Mouse (Mus musculus): ENCODE results near the gene Gtf2a1. TPM values are rescaled to one million over a fixed set of nuclear protein-coding genes. Genes with fewer than 3 reads are reported as not detected.
A peak's percentile ranks its signal among the peaks of the same experiment; 100 is the strongest.

Gtf2a1 gene
- total RNA-seq (2014; rRNA removed; ENCODE audit: low replicate concordance) (11.2 and 20.0 TPM in 2 replicates), polyA plus RNA-seq (2015; fragmentation: Nextera tagmentation; extraction: Ambion mirVana) (17.8 and 18.6 TPM in 2 replicates)

GRCm38 (mm10) chr12:91589847-91590690 lies at the start of gene Gtf2a1:
TSS of gene Gtf2a1 (minus strand) at chr12:91590487.
- ATAC-seq (ENCODE audit: insufficient read depth, low read depth) = peak; percentile 84
- peaks cover 14% of the 10 kb centered on the region for H3K4me1 ChIP-seq (ENCODE audit: control insufficient read depth, insufficient read depth)
- no peaks in the 10 kb centered on the region for H3K9me3 ChIP-seq (replicated peaks; ENCODE audit: control insufficient read depth, low read length)
- no peaks in the 10 kb centered on the region for H3K27me3 ChIP-seq (ENCODE audit: control insufficient read depth, insufficient read depth, low read length)
- H3K36me3 ChIP-seq (replicated peaks; ENCODE audit: control insufficient read depth, insufficient read depth, low read length) = peaks cover 7% of the 10 kb centered on the region
- H3K9ac ChIP-seq (replicated peaks; ENCODE audit: low read depth, low read length) = peak within 1 kb of the TSS; percentile 100
- H3K27ac ChIP-seq (ENCODE audit: low read depth) = peak within 1 kb of the TSS; percentile 100
- H3K4me2 ChIP-seq (ENCODE audit: low read depth, low read length) = peak within 1 kb of the TSS; percentile 84
- peak; percentile 86 for TF ChIP-seq EP300 (IDR thresholded peaks at IDR 0.05; ENCODE audit: low read depth)
- no peak for TF ChIP-seq CTCF (IDR thresholded peaks at IDR 0.05; ENCODE audit: low read depth)
- H3K4me3 ChIP-seq (ENCODE audit: low read depth, low read length) = peak within 1 kb of the TSS; percentile 87
- DNase-seq (ENCODE audit: low spot score) = peak; percentile 95
- WGBS = 1% methylated on average over 72 of the region's 99 CpGs

DNA sequence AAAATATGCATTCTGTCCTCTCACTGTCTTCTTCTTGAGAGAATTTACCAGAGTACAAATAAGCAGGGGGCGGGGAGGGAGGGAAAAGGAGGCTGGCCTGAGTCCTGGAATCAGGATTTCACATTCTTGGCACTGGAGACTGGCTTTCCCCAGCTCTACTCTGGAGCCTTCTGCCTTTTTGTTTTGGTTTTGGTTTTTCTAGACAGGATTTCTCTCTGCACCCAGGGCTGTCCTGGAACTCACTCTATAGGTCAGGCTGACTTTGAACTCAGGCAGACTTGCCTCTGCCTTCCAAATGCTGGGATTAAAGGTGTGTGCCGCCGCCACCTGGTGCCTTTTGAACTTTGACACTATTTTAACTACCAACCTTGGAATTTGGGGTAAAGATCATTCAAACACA lies 48.1 kb upstream of the Gtf2a1 start:
- no peak overlapping the region for H3K4me2 ChIP-seq (ENCODE audit: low read depth, low read length)
- WGBS = 74% methylated on average over 3 of the region's 3 CpGs
- DNase-seq (ENCODE audit: low spot score) (peak; percentile 20), ATAC-seq (ENCODE audit: insufficient read depth, low read depth) (no peak)
- no peaks in the 10 kb centered on the region for H3K36me3 ChIP-seq (replicated peaks; ENCODE audit: control insufficient read depth, insufficient read depth, low read length)
- H3K9me3 ChIP-seq (replicated peaks; ENCODE audit: control insufficient read depth, low read length) = no peaks in the 10 kb centered on the region
- no peak overlapping the region for H3K9ac ChIP-seq (replicated peaks; ENCODE audit: low read depth, low read length)
- TF ChIP-seq EP300 (IDR thresholded peaks at IDR 0.05; ENCODE audit: low read depth) = no peak
- no peak for TF ChIP-seq CTCF (IDR thresholded peaks at IDR 0.05; ENCODE audit: low read depth)
- 0 out of 2 replicates have a peak, but pooled peaks cover 6% of the 10 kb centered on the region for H3K27me3 ChIP-seq (ENCODE audit: control insufficient read depth, insufficient read depth, low read length)
- H3K27ac ChIP-seq (ENCODE audit: low read depth) = no peak overlapping the region
- peaks cover 4% of the 10 kb centered on the region; the same call in 1 of the 2 replicates for H3K4me1 ChIP-seq (ENCODE audit: control insufficient read depth, insufficient read depth)
- H3K4me3 ChIP-seq (ENCODE audit: low read depth, low read length) = no peak overlapping the region

GRCm38 (mm10) chr12:91637136-91637909 lies 47.0 kb upstream of the Gtf2a1 start:
- DNase-seq (ENCODE audit: low spot score) (no peak), ATAC-seq (ENCODE audit: insufficient read depth, low read depth) (no peak)
- no peak overlapping the region for H3K27ac ChIP-seq (ENCODE audit: low read depth)
- H3K4me3 ChIP-seq (ENCODE audit: low read depth, low read length) = no peak overlapping the region
- H3K4me2 ChIP-seq (ENCODE audit: low read depth, low read length) = no peak overlapping the region
- WGBS = 70% methylated on average over 12 of the region's 12 CpGs
- TF ChIP-seq EP300 (IDR thresholded peaks at IDR 0.05; ENCODE audit: low read depth) = no peak
- no peak for TF ChIP-seq CTCF (IDR thresholded peaks at IDR 0.05; ENCODE audit: low read depth)
- 0 out of 2 replicates have a peak, but pooled peaks cover 1% of the 10 kb centered on the region for H3K27me3 ChIP-seq (ENCODE audit: control insufficient read depth, insufficient read depth, low read length)
- no peaks in the 10 kb centered on the region for H3K9me3 ChIP-seq (replicated peaks; ENCODE audit: control insufficient read depth, low read length)
- peaks cover 4% of the 10 kb centered on the region; the same call in 1 of the 2 replicates for H3K4me1 ChIP-seq (ENCODE audit: control insufficient read depth, insufficient read depth)
- no peaks in the 10 kb centered on the region for H3K36me3 ChIP-seq (replicated peaks; ENCODE audit: control insufficient read depth, insufficient read depth, low read length)
- H3K9ac ChIP-seq (replicated peaks; ENCODE audit: low read depth, low read length) = no peak overlapping the region

GRCm38 (mm10) chr12:91626482-91626881 lies 36.2 kb upstream of the Gtf2a1 start:
- Histone ChIP-seq H3K4me2 (ENCODE audit: low read depth, low read length) (no peak overlapping the region), H3K9ac (replicated peaks; ENCODE audit: low read depth, low read length) (no peak overlapping the region), H3K27ac (ENCODE audit: low read depth) (no peak overlapping the region), H3K36me3 (replicated peaks; ENCODE audit: control insufficient read depth, insufficient read depth, low read length) (no peaks in the 10 kb centered on the region), H3K9me3 (replicated peaks; ENCODE audit: control insufficient read depth, low read length) (no peaks in the 10 kb centered on the region), H3K4me3 (ENCODE audit: low read depth, low read length) (no peak overlapping the region), H3K4me1 (ENCODE audit: control insufficient read depth, insufficient read depth) (no peaks in the 10 kb centered on the region), H3K27me3 (ENCODE audit: control insufficient read depth, insufficient read depth, low read length) (no peaks in the 10 kb centered on the region)
- WGBS = 63% methylated on average over 5 of the region's 5 CpGs
- TF ChIP-seq CTCF (IDR thresholded peaks at IDR 0.05; ENCODE audit: low read depth) = no peak
- TF ChIP-seq EP300 (IDR thresholded peaks at IDR 0.05; ENCODE audit: low read depth) = no peak
- DNase-seq (ENCODE audit: low spot score) = no peak
- ATAC-seq (ENCODE audit: insufficient read depth, low read depth) = no peak

DNA sequence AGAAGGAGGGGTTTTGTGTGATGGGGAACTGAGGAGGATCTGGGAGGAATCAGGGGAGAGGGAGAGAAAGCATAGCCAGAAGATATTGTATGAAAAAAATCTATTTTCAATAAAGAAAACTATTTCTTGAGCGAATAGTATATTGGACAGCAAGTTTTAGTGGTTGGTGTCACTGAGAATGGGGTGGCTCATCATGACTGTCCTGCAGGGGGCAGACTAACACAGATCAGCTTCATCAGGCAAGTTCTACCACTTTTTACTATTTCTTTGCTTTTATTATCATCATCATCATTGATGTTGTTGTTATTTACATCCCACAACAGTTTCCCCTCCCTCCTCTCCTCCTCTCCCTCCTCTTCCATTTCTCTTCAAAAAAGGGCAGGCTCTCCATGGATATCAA lies 34.7 kb upstream of the Gtf2a1 start:
- Histone ChIP-seq H3K4me1 (ENCODE audit: control insufficient read depth, insufficient read depth) (no peaks in the 10 kb centered on the region), H3K27me3 (ENCODE audit: control insufficient read depth, insufficient read depth, low read length) (no peaks in the 10 kb centered on the region), H3K4me2 (ENCODE audit: low read depth, low read length) (no peak overlapping the region), H3K9ac (replicated peaks; ENCODE audit: low read depth, low read length) (no peak overlapping the region), H3K9me3 (replicated peaks; ENCODE audit: control insufficient read depth, low read length) (no peaks in the 10 kb centered on the region), H3K27ac (ENCODE audit: low read depth) (no peak overlapping the region), H3K4me3 (ENCODE audit: low read depth, low read length) (no peak overlapping the region), H3K36me3 (replicated peaks; ENCODE audit: control insufficient read depth, insufficient read depth, low read length) (no peaks in the 10 kb centered on the region)
- no peak for ATAC-seq (ENCODE audit: insufficient read depth, low read depth)
- TF ChIP-seq EP300 (IDR thresholded peaks at IDR 0.05; ENCODE audit: low read depth) (no peak), CTCF (IDR thresholded peaks at IDR 0.05; ENCODE audit: low read depth) (peak; percentile 48)
- DNase-seq (ENCODE audit: low spot score) = no peak
- WGBS = 52% methylated on average over 1 of the region's 1 CpGs

All from heart, postnatal 0 days (tissue).